Mouse (Mus musculus) kidney, embryonic 14.5 days (tissue): ENCODE measurements at regions not wholly inside any gene's neighbourhood (a gene's known extent, or its start where the extent isn't known, plus 50 kb on each side); places are given as distances from the start of the nearest gene placed in this dataset.

ENCODE experiments used
- ATAC-seq: fragments of 200-750 bp; cut with Nextera tagmentation; 2 replicates; pipeline ENCODE4 v1.8.0; 2017; ENCODE audit warnings: moderate number of reproducible peaks, mild to moderate bottlenecking, moderate TSS enrichment, moderate library complexity; ENCODE audit not compliant: low FRiP score, low TSS enrichment
- H3K27ac ChIP-seq: fragments of 300-500 bp; sonication (generic); 2 replicates; pipeline ENCODE4 v1.5.1; 2014; ENCODE audit warnings: low read depth, mild to moderate bottlenecking, low read length, moderate library complexity, mixed read lengths
- H3K27me3 ChIP-seq: fragments of 300-500 bp; sonication (generic); 2 replicates; pipeline ENCODE4 v1.6.1; 2014; ENCODE audit warnings: mild to moderate bottlenecking, low read length; ENCODE audit not compliant: control insufficient read depth, insufficient read depth
- H3K36me3 ChIP-seq: fragments of 300-500 bp; sonication (generic); 2 replicates; pipeline ENCODE4 v1.6.1; 2014; ENCODE audit warnings: low read length, mixed read lengths; ENCODE audit not compliant: control insufficient read depth, insufficient read depth
- H3K4me1 ChIP-seq: fragments of 300-500 bp; sonication (generic); 2 replicates; pipeline ENCODE4 v1.6.1; 2014; ENCODE audit warnings: low read length, mixed read lengths; ENCODE audit not compliant: control insufficient read depth, insufficient read depth
- H3K4me2 ChIP-seq: fragments of 300-500 bp; sonication (generic); replicated peaks from 2 replicates; pipeline ENCODE4 v1.6.1; 2014; ENCODE audit warnings: low read depth, mild to moderate bottlenecking, low read length
- H3K4me3 ChIP-seq: fragments of 300-500 bp; sonication (generic); 2 replicates; pipeline ENCODE4 v1.5.1; 2014; ENCODE audit warnings: mild to moderate bottlenecking, low read length
- H3K9ac ChIP-seq: fragments of 300-500 bp; sonication (generic); 2 replicates; pipeline ENCODE4 v1.6.1; 2014; ENCODE audit warnings: low read depth, mild to moderate bottlenecking, low read length, moderate library complexity
- H3K9me3 ChIP-seq: fragments of 300-500 bp; sonication (generic); 2 replicates; pipeline ENCODE4 v1.6.1; 2016; ENCODE audit warnings: low read length; ENCODE audit not compliant: control insufficient read depth
- WGBS: fragments of 180-500 bp; shearing (Covaris S2); extraction: QIAGEN DNeasy Blood & Tissue Kit; methylation state at CpG from one replicate; pipeline ENCODE4 v1.1.7; 2014; 5-methylcytosine and 5-hydroxymethylcytosine counted together

- H3K36me3 ChIP-seq: no peaks in the 10 kb centered on the region
- ATAC-seq: peak; percentile 54; the same call in 1 of the 2 replicates
- H3K9me3 ChIP-seq: no peaks in the 10 kb centered on the region
- no peaks in the 10 kb centered on the region for H3K27me3 ChIP-seq
- no peak overlapping the region for H3K27ac ChIP-seq
- H3K4me3 ChIP-seq: peak overlapping the region; percentile 18; the same call in 1 of the 2 replicates
- H3K4me2 ChIP-seq: peak overlapping the region; percentile 26
- WGBS: 23% methylated on average over 20 of the region's 20 CpGs
- H3K4me1 ChIP-seq: no peaks in the 10 kb centered on the region
- H3K9ac ChIP-seq: peak overlapping the region; percentile 13; the same call in 1 of the 2 replicates
These were observed 53.9 kb upstream of the Ptch1 start for GRCm38 (mm10) chr13:63627184-63627893.

- Histone ChIP-seq H3K27ac (no peak overlapping the region), H3K36me3 (no peaks in the 10 kb centered on the region), H3K9ac (no peak overlapping the region; the same call in 1 of the 2 replicates), H3K9me3 (no peaks in the 10 kb centered on the region), H3K4me3 (peak overlapping the region; percentile 18; the same call in 1 of the 2 replicates), H3K27me3 (no peaks in the 10 kb centered on the region), H3K4me1 (no peaks in the 10 kb centered on the region), H3K4me2 (peak overlapping the region; percentile 26; the same call in 1 of the 2 replicates)
- no peak for ATAC-seq
- 89% methylated on average over 4 of the region's 4 CpGs for WGBS
These were observed 54.5 kb upstream of the Ptch1 start for GRCm38 (mm10) chr13:63627894-63628287.

GRCm38 (mm10) chr13:63631771-63632347 lies 58.5 kb upstream of the Ptch1 start:
- H3K4me1 ChIP-seq: no peaks in the 10 kb centered on the region
- no peaks in the 10 kb centered on the region for H3K9me3 ChIP-seq
- H3K27ac ChIP-seq: no peak overlapping the region
- H3K27me3 ChIP-seq: no peaks in the 10 kb centered on the region
- WGBS: 27% methylated on average over 5 of the region's 5 CpGs
- H3K4me2 ChIP-seq: no peak overlapping the region
- H3K36me3 ChIP-seq: no peaks in the 10 kb centered on the region
- no peak overlapping the region for H3K4me3 ChIP-seq
- no peak overlapping the region for H3K9ac ChIP-seq
- ATAC-seq: peak; percentile 37; the same call in 1 of the 2 replicates

GRCm38 (mm10) chr13:63634294-63634693 lies 60.9 kb upstream of the Ptch1 start:
- H3K36me3 ChIP-seq: no peaks in the 10 kb centered on the region
- H3K9ac ChIP-seq: no peak overlapping the region
- no peak overlapping the region for H3K4me3 ChIP-seq
- 80% methylated on average over 2 of the region's 2 CpGs for WGBS
- H3K27ac ChIP-seq: no peak overlapping the region
- no peaks in the 10 kb centered on the region for H3K27me3 ChIP-seq
- no peaks in the 10 kb centered on the region for H3K9me3 ChIP-seq
- H3K4me1 ChIP-seq: no peaks in the 10 kb centered on the region
- no peak for ATAC-seq
- no peak overlapping the region for H3K4me2 ChIP-seq

DNA sequence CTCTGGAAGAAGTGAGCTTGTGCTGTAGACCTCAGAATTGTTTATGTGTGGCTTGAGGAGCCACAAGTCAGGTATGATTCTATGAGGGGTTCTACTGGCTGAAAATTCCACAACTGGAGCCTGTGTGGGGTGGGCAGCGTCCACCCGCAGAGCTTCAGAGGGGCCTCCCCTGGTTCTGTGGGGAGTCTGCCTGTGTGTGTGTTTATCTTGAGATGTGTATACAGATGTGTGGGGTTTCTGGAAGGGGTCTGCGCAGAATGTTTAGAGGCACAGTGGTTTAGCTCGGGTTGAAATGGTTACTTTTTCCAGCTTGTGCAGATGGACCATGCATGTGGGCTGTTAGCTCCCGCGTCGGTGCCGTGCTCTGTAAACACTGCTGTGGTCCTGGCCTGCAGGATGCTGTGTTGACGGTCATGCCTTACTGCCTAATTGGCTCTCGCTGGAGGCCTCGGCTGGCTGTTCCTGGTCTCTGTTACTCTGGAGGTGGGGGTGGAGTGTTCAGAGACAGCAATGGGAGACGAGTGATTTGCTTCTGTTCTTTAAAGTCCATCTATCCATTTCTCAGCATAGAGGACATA lies 68.3 kb upstream of the Ptch1 start:
- Histone ChIP-seq H3K9me3 (no peaks in the 10 kb centered on the region), H3K4me2 (peak overlapping the region; percentile 10; the same call in 1 of the 2 replicates), H3K9ac (no peak overlapping the region), H3K4me3 (no peak overlapping the region), H3K27ac (0 out of 2 replicates have a peak overlapping the region, but pooled peaks have one; percentile 17), H3K36me3 (no peaks in the 10 kb centered on the region), H3K4me1 (peaks cover 16% of the 10 kb centered on the region), H3K27me3 (no peaks in the 10 kb centered on the region)
- ATAC-seq: peak; percentile 92
- WGBS: 15% methylated on average over 12 of the region's 12 CpGs

- Histone ChIP-seq H3K4me3 (no peak overlapping the region), H3K9ac (no peak overlapping the region), H3K27me3 (no peaks in the 10 kb centered on the region), H3K9me3 (no peaks in the 10 kb centered on the region), H3K27ac (peak overlapping the region; percentile 63; the same call in 1 of the 2 replicates), H3K4me1 (peaks cover 16% of the 10 kb centered on the region), H3K4me2 (no peak overlapping the region), H3K36me3 (no peaks in the 10 kb centered on the region)
- ATAC-seq: peak; percentile 83
- 39% methylated on average over 5 of the region's 5 CpGs for WGBS
These were observed 69.2 kb upstream of the Ptch1 start for GRCm38 (mm10) chr13:63642617-63643016.

DNA sequence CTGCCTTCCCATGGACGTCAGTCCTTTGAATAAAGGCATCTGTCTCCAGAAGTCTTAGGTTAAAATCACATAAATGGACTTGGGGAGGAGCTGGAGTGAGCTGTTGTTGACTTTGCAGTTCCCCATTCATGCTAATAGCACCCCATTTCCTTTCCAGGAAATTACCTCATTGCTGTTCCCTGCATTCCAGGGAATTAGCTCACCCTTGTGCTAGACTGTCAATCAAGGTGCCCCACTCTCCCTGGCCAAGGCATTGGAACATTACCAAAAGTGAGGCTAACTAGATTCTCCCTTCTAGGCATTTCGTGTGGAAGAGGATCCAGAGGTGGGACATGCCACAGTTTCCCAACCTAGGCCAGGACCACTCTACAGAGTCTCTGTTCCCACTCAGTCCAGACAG lies 70.0 kb upstream of the Ptch1 start:
- 44% methylated on average over 2 of the region's 2 CpGs for WGBS
- H3K27me3 ChIP-seq: no peaks in the 10 kb centered on the region
- peak overlapping the region; percentile 63; the same call in 1 of the 2 replicates for H3K27ac ChIP-seq
- H3K4me1 ChIP-seq: peaks cover 16% of the 10 kb centered on the region
- 0 out of 2 replicates have a peak overlapping the region, but pooled peaks have one; percentile 3 for H3K4me2 ChIP-seq
- H3K9me3 ChIP-seq: no peaks in the 10 kb centered on the region
- no peak overlapping the region for H3K9ac ChIP-seq
- no peaks in the 10 kb centered on the region for H3K36me3 ChIP-seq
- no peak for ATAC-seq
- H3K4me3 ChIP-seq: no peak overlapping the region

DNA sequence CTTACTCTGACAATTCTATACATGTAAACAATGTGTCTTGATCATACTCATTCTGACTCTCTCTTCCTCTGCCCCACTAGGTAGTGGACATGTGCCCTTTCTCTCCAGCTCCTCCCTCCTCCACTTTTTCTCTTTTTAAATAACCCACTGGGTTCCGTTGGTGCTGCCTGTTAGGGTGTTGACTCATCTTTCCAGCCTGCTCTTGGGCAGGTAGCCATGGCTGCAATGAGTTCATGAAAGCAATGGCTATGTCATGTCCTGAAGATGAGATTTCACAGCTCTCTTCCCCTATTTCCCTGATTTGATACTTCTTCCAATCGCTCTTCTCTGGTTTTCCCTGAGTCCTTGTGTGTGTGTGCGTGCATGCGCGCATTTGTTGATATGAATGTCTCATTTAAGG lies 70.9 kb upstream of the Ptch1 start:
- H3K27ac ChIP-seq: no peak overlapping the region
- no peak overlapping the region for H3K4me3 ChIP-seq
- H3K4me1 ChIP-seq: peaks cover 16% of the 10 kb centered on the region
- no peaks in the 10 kb centered on the region for H3K36me3 ChIP-seq
- no peak overlapping the region for H3K9ac ChIP-seq
- H3K4me2 ChIP-seq: no peak overlapping the region
- WGBS: 95% methylated on average over 5 of the region's 5 CpGs
- no peaks in the 10 kb centered on the region for H3K27me3 ChIP-seq
- no peak for ATAC-seq
- H3K9me3 ChIP-seq: no peaks in the 10 kb centered on the region
